Mouse (Mus musculus) CH12.LX (cell line): ENCODE measurements around the gene Galnt17. TPM values are rescaled to one million over a fixed set of nuclear protein-coding genes. Genes with fewer than 3 reads are reported as not detected.

ENCODE experiments used
- DNase-seq: peaks from one replicate; pipeline ENCODE4 v3.0.0-alpha.2; 2013; ENCODE audit errors: extremely low read depth
- H3K27ac ChIP-seq: 2 replicates; pipeline ENCODE4 v1.5.1; 2012; ENCODE audit warnings: low read depth, mild to moderate bottlenecking, control low read depth, moderate library complexity; ENCODE audit not compliant: insufficient read depth
- H3K27me3 ChIP-seq: replicated peaks from 2 replicates; pipeline ENCODE3; 2012; ENCODE audit warnings: inconsistent platforms
- H3K36me3 ChIP-seq, 2 experiments: replicated peaks in 1 of 2; 2 replicates each; pipeline versions ENCODE3 to v1.6.1; 2012; ENCODE audit warnings: inconsistent platforms in 1 of 2, low read length in 1 of 2, mild to moderate bottlenecking in 1 of 2, mixed read lengths in 1 of 2, moderate library complexity in 1 of 2; ENCODE audit not compliant: control insufficient read depth in 1 of 2, insufficient read depth in 1 of 2
- H3K4me1 ChIP-seq, 2 experiments: 2 replicates each; pipeline ENCODE4 v1.6.1; 2012; ENCODE audit warnings: inconsistent platforms in 1 of 2, moderate library complexity in 1 of 2; ENCODE audit not compliant: insufficient read depth in 2 of 2, control insufficient read depth in 1 of 2
- H3K4me2 ChIP-seq: 2 replicates; pipeline ENCODE4 v1.6.1; 2012; ENCODE audit warnings: low read depth, mild to moderate bottlenecking, control low read depth; ENCODE audit not compliant: poor library complexity, insufficient read depth, severe bottlenecking
- H3K4me3 ChIP-seq, 3 experiments: fragments of 150-350 bp in 1 of 3; sonication (generic) in 1 of 3; replicated peaks in 1 of 3; 2 replicates each; pipeline versions ENCODE3 to v1.5.1; 2011 to 2012; ENCODE audit warnings: low read depth in 2 of 3, low read length in 2 of 3, mild to moderate bottlenecking in 2 of 3, moderate library complexity in 2 of 3, control low read depth in 1 of 3, improper control_type of control experiment in 1 of 3, inconsistent platforms in 1 of 3, mixed read lengths in 1 of 3; ENCODE audit not compliant: poor library complexity in 1 of 3
- H3K79me2 ChIP-seq: replicated peaks from 2 replicates; pipeline ENCODE4 v1.6.1; 2012; ENCODE audit warnings: mild to moderate bottlenecking, moderate library complexity; ENCODE audit not compliant: control insufficient read depth, poor library complexity, insufficient read depth, severe bottlenecking; ENCODE audit errors: extremely low read depth
- H3K9ac ChIP-seq: 2 replicates; pipeline ENCODE4 v1.6.1; 2012; ENCODE audit warnings: low read depth, mild to moderate bottlenecking, control low read depth, moderate library complexity; ENCODE audit not compliant: insufficient read depth
- H3K9me3 ChIP-seq: replicated peaks from 2 replicates; pipeline ENCODE3; 2012; ENCODE audit warnings: low read length, inconsistent platforms, mixed read lengths
- BHLHE40 ChIP-seq: IDR thresholded peaks from 2 replicates; pipeline ENCODE4 v1.6.1; 2011; ENCODE audit warnings: mild to moderate bottlenecking, low read depth, low read length, improper control_type of control experiment
- CHD1 ChIP-seq: IDR thresholded peaks from 2 replicates; pipeline ENCODE4 v1.6.1; 2012; ENCODE audit warnings: low read depth, low read length, improper control_type of control experiment, inconsistent platforms
- CTCF ChIP-seq, 2 experiments: IDR thresholded peaks in 1 of 2; conservative IDR thresholded peaks in 1 of 2; 2 replicates each; pipeline ENCODE4 v1.5.1; 2011 to 2012; ENCODE audit warnings: low read depth in 2 of 2, low read length in 2 of 2, improper control_type of control experiment in 1 of 2, inconsistent platforms in 1 of 2, mild to moderate bottlenecking in 1 of 2, moderate library complexity in 1 of 2
- E2F4 ChIP-seq: IDR thresholded peaks from 2 replicates; pipeline ENCODE4 v1.6.1; 2011; ENCODE audit warnings: low read depth, low read length, improper control_type of control experiment; ENCODE audit not compliant: insufficient replicate concordance
- GABPA ChIP-seq: IDR thresholded peaks from 2 replicates; pipeline ENCODE4 v1.6.1; 2012; ENCODE audit warnings: low read depth, low read length, improper control_type of control experiment, inconsistent platforms; ENCODE audit not compliant: insufficient replicate concordance
- HCFC1 ChIP-seq: IDR thresholded peaks from 2 replicates; pipeline ENCODE4 v1.6.1; 2012; ENCODE audit warnings: low read depth, mild to moderate bottlenecking, inconsistent platforms, low read length, improper control_type of control experiment
- JUND ChIP-seq: conservative IDR thresholded peaks from 2 replicates; pipeline ENCODE4 v1.6.1; 2011; ENCODE audit warnings: low read depth, low read length, improper control_type of control experiment
- KAT2A ChIP-seq: IDR thresholded peaks from 2 replicates; pipeline ENCODE4 v1.6.1; 2012; ENCODE audit warnings: low read length, improper control_type of control experiment, inconsistent platforms; ENCODE audit not compliant: insufficient replicate concordance
- MAFK ChIP-seq: IDR thresholded peaks from 2 replicates; pipeline ENCODE4 v1.6.1; 2011; ENCODE audit warnings: low read length, improper control_type of control experiment; ENCODE audit not compliant: insufficient replicate concordance
- MYC ChIP-seq: IDR thresholded peaks from 2 replicates; pipeline ENCODE4 v1.6.1; 2011; ENCODE audit warnings: low read depth, mild to moderate bottlenecking, improper control_type of control experiment, low read length
- NELFE ChIP-seq: IDR thresholded peaks from 2 replicates; pipeline ENCODE4 v1.6.1; 2011; ENCODE audit warnings: low read depth, low read length, improper control_type of control experiment
- NRF1 ChIP-seq: IDR thresholded peaks from 2 replicates; pipeline ENCODE4 v1.6.1; 2014; ENCODE audit warnings: low read depth, mild to moderate bottlenecking, inconsistent platforms, low read length, improper control_type of control experiment, moderate library complexity
- SMC3 ChIP-seq: IDR thresholded peaks from 2 replicates; pipeline ENCODE4 v1.6.1; 2011; ENCODE audit warnings: low read depth, low read length, improper control_type of control experiment
- TCF12 ChIP-seq: IDR thresholded peaks from 2 replicates; pipeline ENCODE4 v1.6.1; 2014; ENCODE audit warnings: low read depth, mild to moderate bottlenecking, inconsistent platforms, low read length, improper control_type of control experiment
- UBTF ChIP-seq: IDR thresholded peaks from 2 replicates; pipeline ENCODE4 v1.6.1; 2012; ENCODE audit warnings: low read depth, mild to moderate bottlenecking, inconsistent platforms, low read length, improper control_type of control experiment, moderate library complexity
- USF1 ChIP-seq: IDR thresholded peaks from 2 replicates; pipeline ENCODE4 v1.6.1; 2014; ENCODE audit warnings: low read depth, mild to moderate bottlenecking, inconsistent platforms, low read length, improper control_type of control experiment
- USF2 ChIP-seq: conservative IDR thresholded peaks from 2 replicates; pipeline ENCODE4 v1.6.1; 2011; ENCODE audit warnings: low read depth, low read length, improper control_type of control experiment
- ZC3H11A ChIP-seq: IDR thresholded peaks from 2 replicates; pipeline ENCODE4 v1.6.1; 2012; ENCODE audit warnings: low read depth, mild to moderate bottlenecking, inconsistent platforms, low read length, improper control_type of control experiment
- ZMIZ1 ChIP-seq: IDR thresholded peaks from 2 replicates; pipeline ENCODE4 v1.6.1; 2012; ENCODE audit warnings: low read depth, mild to moderate bottlenecking, inconsistent platforms, low read length, improper control_type of control experiment
- ZNF384 ChIP-seq: IDR thresholded peaks from 2 replicates; pipeline ENCODE4 v1.6.1; 2012; ENCODE audit warnings: low read depth, low read length, improper control_type of control experiment, inconsistent platforms
- dilution Hi-C: fragments of 300-500 bp; cut with MboI; formaldehyde crosslinking; loops from 2 replicates; pipeline ENCODE4 v1.14.3; 2020; ENCODE audit warnings: low sequenced_read_pairs; ENCODE audit not compliant: extremely low pct_unique_long_range_greater_than_20kb, extremely low pct_ligation_motif_present
- in situ Hi-C: fragments of 300-500 bp; cut with MboI; formaldehyde crosslinking; loops from 3 replicates; pipeline ENCODE4 v1.14.3; 2019; ENCODE audit warnings: low sequenced_read_pairs, low pct_ligation_motif_present, low pct_unique_long_range_greater_than_20kb, mixed read lengths
- polyA plus RNA-seq: library from polyadenylated mRNA; unstranded; fragments of >175 nt; gene quantifications from 2 replicates; pipeline ENCODE4 v1.2.1, GENCODE M21; 2012; ENCODE audit warnings: low read depth; ENCODE audit not compliant: insufficient read length
- total RNA-seq, 2 experiments: library from RNA; depleted of rRNA; stranded (reverse); fragments of 300-350 nt in 1 of 2; fragments of >200 nt in 1 of 2; gene quantifications; 2 replicates each; pipeline ENCODE4 v1.2.3; 2012 to 2014

The Galnt17 gene
- total and polyA plus RNA-seq, 3 experiments = 0.09 TPM; not detected in 2

DNA sequence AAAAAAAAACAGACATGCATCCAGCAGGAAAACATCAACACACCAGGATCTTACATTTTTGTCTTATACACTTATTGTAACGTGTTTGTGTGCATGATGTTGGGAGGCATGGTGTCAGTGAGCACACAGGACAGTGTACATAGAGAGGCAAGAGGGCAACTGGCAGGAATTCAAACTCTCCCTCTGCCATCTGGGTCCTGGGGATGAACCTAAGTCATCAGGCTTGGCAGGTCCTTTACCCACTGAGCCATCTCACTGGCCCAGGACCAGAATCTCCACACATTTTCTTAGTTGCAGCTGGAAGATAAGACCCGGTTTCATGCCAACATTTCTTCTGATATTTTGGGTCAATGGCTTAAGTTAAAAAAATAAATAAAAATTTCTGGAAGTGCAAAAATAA, 329.4 kb downstream of the Galnt17 start:
- no peaks in the 10 kb centered on the region for H3K4me1 ChIP-seq
- no peaks in the 10 kb centered on the region for H3K27me3 ChIP-seq
- dilution Hi-C loops = no loop called here
- no peak overlapping the region for H3K27ac ChIP-seq
- no peak overlapping the region for H3K9ac ChIP-seq
- no peak overlapping the region for H3K4me3 ChIP-seq
- peaks cover 40% of the 10 kb centered on the region for H3K9me3 ChIP-seq
- DNase-seq = no peak
- H3K79me2 ChIP-seq = no peaks in the 10 kb centered on the region
- no peak for TF ChIP-seq GABPA
- TF ChIP-seq BHLHE40 = no peak
- TF ChIP-seq USF1 = no peak
- TF ChIP-seq MYC = no peak
- no peak for TF ChIP-seq E2F4
- TF ChIP-seq UBTF = no peak
- TF ChIP-seq JUND = no peak
- no peak for TF ChIP-seq MAFK
- no peak for TF ChIP-seq SMC3
- no peak for TF ChIP-seq ZNF384
- TF ChIP-seq NRF1 = no peak
- no peak overlapping the region for H3K4me2 ChIP-seq
- H3K36me3 ChIP-seq = peaks cover 0 to 2% of the 10 kb centered on the region in 2 experiments
- in situ Hi-C loops = no loop called here

DNA sequence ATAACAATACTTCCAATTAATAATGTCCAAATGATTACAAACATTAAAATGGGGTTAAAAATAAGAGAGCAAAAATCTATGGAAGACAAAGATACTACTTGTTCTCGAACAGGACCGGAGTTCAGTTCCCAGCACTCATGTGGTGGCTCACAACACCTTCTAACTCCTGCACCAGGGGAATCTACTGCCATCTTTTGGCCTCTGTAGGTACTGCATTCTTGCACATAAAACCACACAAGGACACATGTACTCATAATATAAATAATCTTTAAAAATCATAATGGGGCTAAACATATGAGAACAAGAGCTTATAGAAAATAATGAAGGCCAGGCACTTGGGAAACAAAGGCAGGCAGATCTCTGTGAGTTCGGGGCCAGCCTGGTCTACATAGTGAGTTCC, 330.3 kb downstream of the Galnt17 start:
- TF ChIP-seq SMC3 = no peak
- TF ChIP-seq USF1 = no peak
- TF ChIP-seq CHD1 = no peak
- TF ChIP-seq ZMIZ1 = no peak
- Histone ChIP-seq H3K36me3 (peaks cover 0 to 2% of the 10 kb centered on the region in 2 experiments), H3K9ac (no peak overlapping the region), H3K4me2 (no peak overlapping the region), H3K4me1 (no peaks in the 10 kb centered on the region), H3K9me3 (peaks cover 41% of the 10 kb centered on the region), H3K79me2 (no peaks in the 10 kb centered on the region), H3K27ac (no peak overlapping the region), H3K27me3 (no peaks in the 10 kb centered on the region), H3K4me3 (no peak overlapping the region)
- dilution Hi-C loops (no loop called here), in situ Hi-C loops (no loop called here)
- DNase-seq = no peak

DNA sequence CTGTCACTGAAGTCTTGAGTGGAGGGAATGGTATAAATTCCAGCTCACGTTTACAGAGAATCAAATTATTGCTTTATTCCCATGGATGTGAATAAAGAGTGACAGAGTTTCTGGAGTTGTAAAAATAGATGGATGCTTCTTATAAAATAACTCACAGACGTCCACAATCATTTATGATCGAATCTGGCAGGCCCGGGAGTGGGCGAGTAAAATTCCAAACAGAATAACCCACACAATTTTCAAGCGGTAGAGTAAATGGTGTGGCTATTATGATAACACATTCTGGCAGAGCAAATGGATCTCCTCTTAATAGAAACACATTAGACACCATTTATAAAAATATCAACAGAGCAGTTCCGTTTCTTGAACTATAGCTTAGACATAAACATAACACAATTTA, 355.9 kb downstream of the Galnt17 start:
- H3K4me2 ChIP-seq = no peak overlapping the region
- TF ChIP-seq JUND (no peak), HCFC1 (no peak), UBTF (no peak), KAT2A (no peak), NELFE (no peak), USF2 (no peak), CTCF (conservative IDR thresholded peaks at IDR 0.05 in 1 of 2, IDR thresholded peaks at IDR 0.05 in 1 of 2; ENCODE audit: low read depth in 2 of 2, low read length in 2 of 2) (no peak), TCF12 (no peak), ZC3H11A (no peak)
- no peak overlapping the region for H3K27ac ChIP-seq
- dilution Hi-C loops = no loop called here
- in situ Hi-C loops = no loop called here
- no peak for DNase-seq
- H3K36me3 ChIP-seq = no peaks in the 10 kb centered on the region
- H3K4me1 ChIP-seq = no peaks in the 10 kb centered on the region
- no peaks in the 10 kb centered on the region for H3K27me3 ChIP-seq
- H3K4me3 ChIP-seq = no peak overlapping the region
- no peak overlapping the region for H3K9ac ChIP-seq
- peaks cover 22% of the 10 kb centered on the region for H3K9me3 ChIP-seq
- no peaks in the 10 kb centered on the region for H3K79me2 ChIP-seq
